Mouse (Mus musculus) liver, embryonic 13.5 days (tissue): ENCODE data around the gene Nubpl. TPM values are rescaled to one million over a fixed set of nuclear protein-coding genes. Genes with fewer than 3 reads are reported as not detected.
"Not testable (repeated sequence)": the region's sequence is repeated elsewhere in the genome, so short reads cannot be mapped to it uniquely, and the experiment has no call there.

Source experiments
- ATAC-seq: fragments of 200-750 bp; cut with Nextera tagmentation; 2 replicates; pipeline ENCODE4 v1.8.0; 2017; ENCODE audit warnings: low read depth, mild to moderate bottlenecking, moderate number of reproducible peaks, moderate library complexity
- DNase-seq: peaks from one replicate; pipeline ENCODE4 v3.0.0; 2022
- H3K27ac ChIP-seq: fragments of 300-500 bp; sonication (generic); 2 replicates; pipeline ENCODE4 v1.5.1; 2015; ENCODE audit warnings: moderate library complexity, mild to moderate bottlenecking, inconsistent platforms
- H3K27me3 ChIP-seq: fragments of 300-500 bp; sonication (generic); 2 replicates; pipeline ENCODE4 v1.6.1; 2015; ENCODE audit warnings: mild to moderate bottlenecking, inconsistent platforms
- H3K36me3 ChIP-seq: fragments of 300-500 bp; sonication (generic); 2 replicates; pipeline ENCODE4 v1.6.1; 2015; ENCODE audit warnings: mild to moderate bottlenecking, inconsistent platforms
- H3K4me1 ChIP-seq: fragments of 300-500 bp; sonication (generic); replicated peaks from 2 replicates; pipeline ENCODE4 v1.6.1; 2015; ENCODE audit warnings: inconsistent platforms
- H3K4me2 ChIP-seq: fragments of 300-500 bp; sonication (generic); 2 replicates; pipeline ENCODE4 v1.6.1; 2015; ENCODE audit warnings: inconsistent platforms, mild to moderate bottlenecking, moderate library complexity
- H3K4me3 ChIP-seq: fragments of 300-500 bp; sonication (generic); replicated peaks from 2 replicates; pipeline ENCODE4 v1.5.1; 2015; ENCODE audit warnings: mild to moderate bottlenecking, inconsistent platforms
- H3K9ac ChIP-seq: fragments of 300-500 bp; sonication (generic); 2 replicates; pipeline ENCODE4 v1.6.1; 2015; ENCODE audit warnings: mild to moderate bottlenecking, inconsistent platforms
- H3K9me3 ChIP-seq: fragments of 300-500 bp; sonication (generic); replicated peaks from 2 replicates; pipeline ENCODE4 v1.6.1; 2016; ENCODE audit warnings: inconsistent platforms
- WGBS: fragments of 180-500 bp; shearing (Covaris S2); methylation state at CpG from one replicate; pipeline ENCODE4 v1.1.7; 2015; ENCODE audit not compliant: insufficient replicate concordance; 5-methylcytosine and 5-hydroxymethylcytosine counted together
- polyA plus RNA-seq: library from polyadenylated mRNA; unstranded; fragments of >200 nt; fragmentation: Nextera tagmentation; extraction: Ambion mirVana; gene quantifications from 2 replicates; pipeline ENCODE4 v1.2.1, GENCODE M21; 2015

Nubpl gene
- 6.2 and 6.3 TPM in 2 replicates for polyA plus RNA-seq

- DNase-seq (peak; percentile 82), ATAC-seq (peak; percentile 95)
- Histone ChIP-seq H3K4me3 (peak within 1 kb of the TSS; percentile 83), H3K9me3 (no peaks in the 10 kb centered on the region), H3K27me3 (no peaks in the 10 kb centered on the region), H3K9ac (peak within 1 kb of the TSS; percentile 80), H3K4me2 (peak within 1 kb of the TSS; percentile 69), H3K36me3 (no peaks in the 10 kb centered on the region), H3K4me1 (peaks cover 6% of the 10 kb centered on the region), H3K27ac (no peak within 1 kb of the TSS)
- WGBS: under 1% methylated on average over 32 of the region's 32 CpGs
Measured at GRCm38 (mm10) chr12:52097650-52098070, at the start of gene Nubpl. Nubpl (plus strand) TSS chr12:52097737.

GRCm38 (mm10) chr12:52049324-52049723 lies 48.2 kb upstream of the Nubpl start:
- ATAC-seq (no peak), DNase-seq (no peak)
- no peak overlapping the region for H3K27ac ChIP-seq
- no peak overlapping the region for H3K4me2 ChIP-seq
- H3K4me1 ChIP-seq: peaks cover 3% of the 10 kb centered on the region; the same call in 1 of the 2 replicates
- H3K9me3 ChIP-seq: no peaks in the 10 kb centered on the region
- WGBS: 16% methylated on average over 2 of the region's 2 CpGs
- H3K4me3 ChIP-seq: no peak overlapping the region
- H3K9ac ChIP-seq: no peak overlapping the region
- no peaks in the 10 kb centered on the region for H3K36me3 ChIP-seq
- H3K27me3 ChIP-seq: no peaks in the 10 kb centered on the region

- H3K9ac ChIP-seq, H3K36me3 ChIP-seq, H3K27ac ChIP-seq, H3K4me1 ChIP-seq, H3K27me3 ChIP-seq, H3K4me2 ChIP-seq, H3K4me3 ChIP-seq, H3K9me3 ChIP-seq, DNase-seq: not testable (repeated sequence)
- peak; percentile 61; the same call in 1 of the 2 replicates for ATAC-seq
- WGBS: 40% methylated on average over 1 of the region's 3 CpGs
Measured at GRCm38 (mm10) chr12:52079296-52079695, 18.2 kb upstream of the Nubpl start.

- 65% methylated on average over 13 of the region's 13 CpGs for WGBS
- Histone ChIP-seq H3K9me3 (no peaks in the 10 kb centered on the region), H3K4me1 (peaks cover 6% of the 10 kb centered on the region), H3K4me2 (peak overlapping the region; percentile 69), H3K9ac (no peak overlapping the region), H3K27ac (no peak overlapping the region), H3K27me3 (no peaks in the 10 kb centered on the region), H3K36me3 (no peaks in the 10 kb centered on the region), H3K4me3 (peak overlapping the region; percentile 83)
- DNase-seq (no peak), ATAC-seq (peak; percentile 48)
Measured at GRCm38 (mm10) chr12:52097049-52097649, 388 bp upstream of the Nubpl start.

GRCm38 (mm10) chr12:52120276-52120675 lies 22.7 kb downstream of the Nubpl start:
- ATAC-seq (no peak), DNase-seq (no peak)
- Histone ChIP-seq H3K27me3 (no peaks in the 10 kb centered on the region), H3K4me1 (no peaks in the 10 kb centered on the region), H3K9me3 (no peaks in the 10 kb centered on the region), H3K9ac (no peak overlapping the region), H3K27ac (no peak overlapping the region), H3K36me3 (no peaks in the 10 kb centered on the region), H3K4me3 (no peak overlapping the region), H3K4me2 (no peak overlapping the region)

- Histone ChIP-seq H3K4me2 (no peak overlapping the region), H3K4me3 (no peak overlapping the region), H3K9me3 (no peaks in the 10 kb centered on the region), H3K9ac (no peak overlapping the region), H3K36me3 (no peaks in the 10 kb centered on the region), H3K27ac (no peak overlapping the region), H3K4me1 (no peaks in the 10 kb centered on the region; the same call in 1 of the 2 replicates), H3K27me3 (no peaks in the 10 kb centered on the region)
- WGBS: 45% methylated on average over 3 of the region's 3 CpGs
- ATAC-seq (no peak), DNase-seq (no peak)
Measured at GRCm38 (mm10) chr12:52126407-52126806, 28.9 kb downstream of the Nubpl start.

- no peak overlapping the region for H3K4me2 ChIP-seq
- DNase-seq (no peak), ATAC-seq (no peak)
- H3K9me3 ChIP-seq: no peaks in the 10 kb centered on the region
- H3K9ac ChIP-seq: no peak overlapping the region
- no peaks in the 10 kb centered on the region for H3K36me3 ChIP-seq
- no peak overlapping the region for H3K4me3 ChIP-seq
- H3K27ac ChIP-seq: no peak overlapping the region
- 54% methylated on average over 3 of the region's 3 CpGs for WGBS
- no peaks in the 10 kb centered on the region for H3K27me3 ChIP-seq
- H3K4me1 ChIP-seq: no peaks in the 10 kb centered on the region; the same call in 1 of the 2 replicates
Measured at GRCm38 (mm10) chr12:52129072-52129471, 31.5 kb downstream of the Nubpl start.

GRCm38 (mm10) chr12:52132256-52132655 lies 34.7 kb downstream of the Nubpl start:
- ATAC-seq (no peak), DNase-seq (no peak)
- Histone ChIP-seq H3K4me1 (no peaks in the 10 kb centered on the region), H3K36me3 (no peaks in the 10 kb centered on the region), H3K27me3 (no peaks in the 10 kb centered on the region), H3K4me3 (no peak overlapping the region), H3K9ac (no peak overlapping the region), H3K9me3 (no peaks in the 10 kb centered on the region), H3K4me2 (no peak overlapping the region), H3K27ac (no peak overlapping the region)
- WGBS: 45% methylated on average over 10 of the region's 10 CpGs

- Histone ChIP-seq H3K27ac (no peak overlapping the region), H3K4me2 (no peak overlapping the region), H3K4me1 (no peaks in the 10 kb centered on the region), H3K27me3 (no peaks in the 10 kb centered on the region), H3K36me3 (no peaks in the 10 kb centered on the region), H3K9ac (no peak overlapping the region), H3K9me3 (no peaks in the 10 kb centered on the region), H3K4me3 (no peak overlapping the region)
- DNase-seq (no peak), ATAC-seq (no peak)
- WGBS: 87% methylated on average over 4 of the region's 4 CpGs
Measured at GRCm38 (mm10) chr12:52138296-52138695, 40.8 kb downstream of the Nubpl start.

GRCm38 (mm10) chr12:52146639-52147038 lies 49.1 kb downstream of the Nubpl start:
- WGBS: 45% methylated on average over 2 of the region's 2 CpGs

GRCm38 (mm10) chr12:52149448-52149847 lies 51.9 kb downstream of the Nubpl start:
- H3K4me2 ChIP-seq: no peak overlapping the region
- no peak overlapping the region for H3K27ac ChIP-seq
- no peak overlapping the region for H3K4me3 ChIP-seq
- no peaks in the 10 kb centered on the region for H3K27me3 ChIP-seq
- no peak for DNase-seq
- no peaks in the 10 kb centered on the region for H3K9me3 ChIP-seq
- H3K4me1 ChIP-seq: peaks cover 6% of the 10 kb centered on the region; the same call in 1 of the 2 replicates
- no peak for ATAC-seq
- H3K36me3 ChIP-seq: no peaks in the 10 kb centered on the region
- 57% methylated on average over 3 of the region's 3 CpGs for WGBS
- H3K9ac ChIP-seq: no peak overlapping the region

More at GRCm38 (mm10) chr12:52146639-52147038, 49.1 kb downstream of the Nubpl start:
- H3K4me2 ChIP-seq: no peak overlapping the region
- ATAC-seq (peak; percentile 41; the same call in 1 of the 2 replicates), DNase-seq (no peak)
- no peak overlapping the region for H3K27ac ChIP-seq
- H3K36me3 ChIP-seq: 0 out of 2 replicates have a peak, but pooled peaks cover 6% of the 10 kb centered on the region
- no peak overlapping the region for H3K4me3 ChIP-seq
- no peaks in the 10 kb centered on the region for H3K9me3 ChIP-seq
- H3K4me1 ChIP-seq: peaks cover 6% of the 10 kb centered on the region; the same call in 1 of the 2 replicates
- H3K27me3 ChIP-seq: no peaks in the 10 kb centered on the region
- no peak overlapping the region for H3K9ac ChIP-seq

GRCm38 (mm10) chr12:52152071-52152470 lies 54.5 kb downstream of the Nubpl start:
- no peaks in the 10 kb centered on the region for H3K27me3 ChIP-seq
- no peak for DNase-seq
- no peak overlapping the region for H3K9ac ChIP-seq
- no peaks in the 10 kb centered on the region for H3K36me3 ChIP-seq
- no peaks in the 10 kb centered on the region for H3K9me3 ChIP-seq
- peaks cover under 1% of the 10 kb centered on the region; the same call in 1 of the 2 replicates for H3K4me1 ChIP-seq
- no peak overlapping the region for H3K4me3 ChIP-seq
- ATAC-seq: no peak
- 78% methylated on average over 3 of the region's 3 CpGs for WGBS
- H3K27ac ChIP-seq: no peak overlapping the region
- H3K4me2 ChIP-seq: no peak overlapping the region
